Mouse (Mus musculus) olfactory bulb, adult 2 months (tissue): ENCODE measurements around the gene Wdfy2.

Experiments used
- CTCF ChIP-seq: fragments of 200-500 bp; IDR thresholded peaks from 2 replicates; pipeline ENCODE4 v1.5.1; 2012; ENCODE audit warnings: low read depth, mild to moderate bottlenecking, low read length, moderate library complexity; ENCODE audit not compliant: insufficient read depth
- POLR2A ChIP-seq: fragments of 200-500 bp; IDR thresholded peaks from 2 replicates; pipeline ENCODE4 v1.6.1; 2012; ENCODE audit warnings: mild to moderate bottlenecking, low read depth, low read length, moderate library complexity; ENCODE audit not compliant: insufficient read depth

- TF ChIP-seq CTCF (no peak), POLR2A (no peak)
Observed at GRCm38 (mm10) chr14:62829291-62829690, 8.2 kb upstream of the Wdfy2 start.
